Comparison of ENCODE assay signal across 23 mouse cellular contexts in genomic region chr4:44871591-44871990, GRCm38 (mm10).
A peak's percentile ranks its signal among the peaks of the same experiment; 100 is the strongest.
DNase-seq lines count a peak whose midpoint lies in the region; ATAC-seq and TF ChIP-seq lines count a peak whose summit lies in the region.
"Had no signal": no experiment of that assay in that cellular context is flagged by ENCODE, and none has a peak within 500 bp of the region (broad histone marks: within the 10 kb centered on the region; RNA-seq: fewer than 3 reads in every experiment).

No protein-coding gene starts in this region.

- peaks cover 2% of the 10 kb centered on the region; the same call in 1 of the 2 replicates for H3K79me2 ChIP-seq in MEL (ENCODE audit: control insufficient read depth, insufficient read depth, low read length, poor library complexity)

- TF ChIP-seq EP300 in MEL (IDR thresholded peaks at IDR 0.05; ENCODE audit: low read depth in 1 of 2, low read length in 2 of 2), result no peak

- DNase-seq in B cell, adult 2 months, result peak; percentile 43 to 47
- DNase-seq in MEL (ENCODE audit: low read depth, low spot score), result peak; percentile 78
- no peak for DNase-seq in retina, embryonic 14.5 days (ENCODE audit: low spot score)
- DNase-seq in urinary bladder, postnatal 10 days (ENCODE audit: low spot score), result no peak
- no peak for DNase-seq in embryo, embryonic 11 days
- no peak for DNase-seq in lung, postnatal 10 days
- DNase-seq: adrenal gland, postnatal 14 days; cerebellum, adult 11-12 months; cerebellum, adult 9-10 months; cerebellum, postnatal 25 days; forebrain, postnatal 0 days; gastrocnemius, adult 2 months; gastrocnemius, postnatal 25 days; heart, adult 18-20 months; heart, postnatal 14 days had no signal

- no peaks in the 10 kb centered on the region for H3K27me3 ChIP-seq in MEL (ENCODE audit: control insufficient read depth in 1 of 2, insufficient read depth in 2 of 2, low read length in 2 of 2)
- H3K27me3 ChIP-seq: forebrain, embryonic 13.5 days; heart, embryonic 15.5 days; intestine, embryonic 15.5 days; Patski had no signal

- no peak for TF ChIP-seq RAD21 in MEL (IDR thresholded peaks at IDR 0.05; ENCODE audit: low read depth, low read length)

- H3K36me3 ChIP-seq in MEL (ENCODE audit: control insufficient read depth in 1 of 2, insufficient read depth in 2 of 2, low read length in 2 of 2), result peaks cover 1 to 23% of the 10 kb centered on the region in 2 experiments; a peak in 2 of 4 replicates
- H3K36me3 ChIP-seq: embryonic facial prominence, embryonic 10.5 days; heart, embryonic 15.5 days; intestine, embryonic 15.5 days had no signal

- H3K27ac ChIP-seq in MEL (ENCODE audit: control insufficient read depth, low read depth, low read length), result peak overlapping the region; percentile 49
- H3K27ac ChIP-seq: embryonic facial prominence, embryonic 10.5 days; forebrain, embryonic 13.5 days; gastrocnemius, adult 2 months; heart, embryonic 15.5 days; hindbrain, embryonic 14.5 days; intestine, embryonic 15.5 days had no signal

- peak; percentile 67 for ATAC-seq in megakaryocyte, adult 5-6 weeks (ENCODE audit: poor library complexity, severe bottlenecking)
- ATAC-seq: activated CD4-positive, CD25-positive, alpha-beta regulatory T cell, adult 4 months; forebrain, embryonic 13.5 days; forebrain, postnatal 0 days; intestine, embryonic 15.5 days; Patski had no signal

- TF ChIP-seq POLR2A in MEL (IDR thresholded peaks at IDR 0.05; ENCODE audit: control insufficient read depth in 1 of 2, insufficient read depth in 1 of 2, low read depth in 1 of 2, low read length in 2 of 2, poor library complexity in 1 of 2), result no peak

- no peaks in the 10 kb centered on the region for H3K9me3 ChIP-seq in MEL (replicated peaks; ENCODE audit: insufficient read depth, low read length)
- H3K9me3 ChIP-seq: embryonic facial prominence, embryonic 10.5 days; forebrain, embryonic 13.5 days; heart, embryonic 15.5 days; intestine, embryonic 15.5 days had no signal

- TF ChIP-seq CTCF in MEL (IDR thresholded peaks at IDR 0.05 in 2 of 3, conservative IDR thresholded peaks at IDR 0.05 in 1 of 3; ENCODE audit: control insufficient read depth in 1 of 3, insufficient read depth in 1 of 3, low read depth in 2 of 3, low read length in 3 of 3, poor library complexity in 1 of 3, severe bottlenecking in 1 of 3), result no peak

- H3K9ac ChIP-seq in MEL (ENCODE audit: control insufficient read depth, low read depth, low read length, poor library complexity, severe bottlenecking), result no peak overlapping the region
- H3K9ac ChIP-seq: forebrain, embryonic 13.5 days; forebrain, postnatal 0 days; heart, embryonic 15.5 days; hindbrain, embryonic 14.5 days; intestine, embryonic 15.5 days had no signal

- peaks cover 5 to 17% of the 10 kb centered on the region in 2 experiments; a peak in 3 of 4 replicates for H3K4me1 ChIP-seq in MEL (ENCODE audit: control insufficient read depth in 1 of 2, insufficient read depth in 2 of 2, low read length in 2 of 2)
- H3K4me1 ChIP-seq: embryonic facial prominence, embryonic 10.5 days; forebrain, embryonic 13.5 days; heart, embryonic 15.5 days; intestine, embryonic 15.5 days had no signal

- H3K4me3 ChIP-seq in MEL (ENCODE audit: control insufficient read depth in 1 of 2, insufficient read depth in 1 of 2, low read depth in 2 of 2, low read length in 2 of 2), result no peak overlapping the region
- H3K4me3 ChIP-seq: embryonic facial prominence, embryonic 10.5 days; forebrain, embryonic 13.5 days; gastrocnemius, adult 2 months; heart, embryonic 15.5 days; intestine, embryonic 15.5 days had no signal

TF ChIP-seq in MEL, 35 proteins besides CTCF, POLR2A, EP300 and RAD21:
- TF ChIP-seq MAZ (IDR thresholded peaks at IDR 0.05; ENCODE audit: low read depth, low read length) (no peak), MAX (IDR thresholded peaks at IDR 0.05; ENCODE audit: low read length) (no peak), ETS1 (IDR thresholded peaks at IDR 0.05; ENCODE audit: low read depth, low read length) (no peak), KAT2A (conservative IDR thresholded peaks at IDR 0.05; ENCODE audit: low read depth, low read length) (no peak), MEF2A (IDR thresholded peaks at IDR 0.05; ENCODE audit: extremely low read depth, insufficient replicate concordance, low read depth, low read length, poor library complexity, severe bottlenecking) (no peak), ZC3H11A (IDR thresholded peaks at IDR 0.05; ENCODE audit: low read depth, low read length) (no peak), TBP (IDR thresholded peaks at IDR 0.05; ENCODE audit: low read depth, low read length) (no peak), RCOR1 (IDR thresholded peaks at IDR 0.05; ENCODE audit: low read depth, low read length) (no peak), USF1 (IDR thresholded peaks at IDR 0.05; ENCODE audit: low read depth, low read length) (no peak), TAL1 (IDR thresholded peaks at IDR 0.05; ENCODE audit: low read length) (no peak), NELFE (IDR thresholded peaks at IDR 0.05; ENCODE audit: low read depth, low read length) (no peak), TCF12 (IDR thresholded peaks at IDR 0.05; ENCODE audit: low read depth, low read length) (no peak), E2F4 (IDR thresholded peaks at IDR 0.05; ENCODE audit: borderline replicate concordance, low read depth, low read length) (no peak), MXI1 (IDR thresholded peaks at IDR 0.05; ENCODE audit: low read depth, low read length) (no peak), UBTF (IDR thresholded peaks at IDR 0.05; ENCODE audit: borderline replicate concordance, insufficient read depth, low read depth, low read length) (no peak), SMC3 (IDR thresholded peaks at IDR 0.05; ENCODE audit: low read depth, low read length) (no peak), MAFK (IDR thresholded peaks at IDR 0.05; ENCODE audit: borderline replicate concordance, low read depth, low read length) (no peak)

Comparison
In these comparisons a context has a peak if more than half of its experiments do, and no peak if none do; other contexts are left out.
1. DNase-seq: peak in B cell, adult 2 months (2 of 2) and MEL (single experiment); none in retina, embryonic 14.5 days (single experiment), urinary bladder, postnatal 10 days (single experiment), embryo, embryonic 11 days (single experiment) and lung, postnatal 10 days (single experiment).